30 mouse cellular contexts compared by ENCODE assay signal in the genomic region with DNA sequence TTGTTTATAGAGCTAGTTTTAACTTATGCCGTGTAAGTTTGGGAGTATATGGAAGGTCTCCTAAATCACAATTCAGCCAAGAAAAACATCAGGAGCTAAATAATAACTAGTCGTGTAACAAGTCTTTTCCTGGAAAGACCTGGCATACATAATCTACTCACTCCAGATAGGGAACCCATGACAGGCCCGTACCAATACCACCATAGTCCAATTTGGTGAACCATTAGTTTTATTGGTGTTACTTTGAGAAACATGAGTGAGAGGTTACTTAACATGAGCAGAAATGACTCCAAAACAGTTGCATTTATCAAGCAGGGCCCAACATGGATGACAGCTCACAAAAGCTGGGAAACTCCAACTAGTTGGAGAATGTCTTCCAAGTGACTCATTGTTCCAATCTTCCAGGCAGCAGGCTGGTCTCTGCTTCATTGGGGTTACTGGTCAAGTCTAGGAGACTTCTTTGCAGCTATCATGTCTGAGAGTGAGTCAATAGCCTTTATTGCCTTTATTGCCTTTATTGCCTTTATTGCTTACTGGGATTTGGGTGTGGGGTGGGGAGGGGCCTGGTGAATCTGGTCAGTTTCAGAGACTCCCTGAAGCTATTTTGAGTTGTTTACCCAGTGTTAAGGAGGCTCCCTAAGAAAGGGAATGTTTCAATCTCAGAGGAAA. TPM values are rescaled to one million over a fixed set of nuclear protein-coding genes. Genes with fewer than 3 reads are reported as not detected.
"Had no signal": no experiment of that assay in that cellular context is flagged by ENCODE, and none has a peak within 500 bp of the region (broad histone marks: within the 10 kb centered on the region; RNA-seq: fewer than 3 reads in every experiment).

No protein-coding gene starts in this region.

- H3K9ac ChIP-seq: limb, embryonic 13.5 days; liver, embryonic 12.5 days; liver, embryonic 15.5 days; lung, embryonic 15.5 days had no signal

- H3K4me2 ChIP-seq: limb, embryonic 13.5 days; liver, embryonic 12.5 days; liver, embryonic 15.5 days; lung, embryonic 15.5 days; midbrain, embryonic 11.5 days had no signal

- H3K4me3 ChIP-seq: layer of hippocampus, adult 2 months; limb, embryonic 10.5 days; limb, embryonic 13.5 days; liver, embryonic 12.5 days; liver, embryonic 15.5 days; lung, embryonic 15.5 days had no signal

- H3K36me3 ChIP-seq: limb, embryonic 10.5 days; limb, embryonic 13.5 days; liver, embryonic 12.5 days; liver, embryonic 15.5 days; lung, embryonic 15.5 days had no signal

- ATAC-seq: liver, embryonic 12.5 days had no signal

- DNase-seq: kidney, adult 9 months; kidney, postnatal 25 days; layer of hippocampus, adult 9-11 months; liver; lung, adult 18-20 months; lung, postnatal 10 days; lung, postnatal 4 days; midbrain, embryonic 14.5 days; thymus, adult 2 months; thymus, postnatal 14 days; thymus, postnatal 4 days had no signal

- H3K4me1 ChIP-seq: limb, embryonic 10.5 days; limb, embryonic 13.5 days; liver, embryonic 12.5 days; liver, embryonic 15.5 days; lung, embryonic 15.5 days had no signal

- H3K27ac ChIP-seq: kidney, postnatal 0 days; layer of hippocampus, adult 2 months; limb, embryonic 10.5 days; limb, embryonic 13.5 days; liver, embryonic 12.5 days; liver, embryonic 15.5 days; lung, embryonic 15.5 days had no signal

- H3K27me3 ChIP-seq: limb, embryonic 13.5 days; liver, embryonic 12.5 days; liver, embryonic 15.5 days; lung, embryonic 15.5 days had no signal

- H3K9me3 ChIP-seq: limb, embryonic 10.5 days; limb, embryonic 13.5 days; liver, embryonic 12.5 days; liver, embryonic 15.5 days; lung, embryonic 15.5 days had no signal

RNA-seq across cellular contexts. Expression of gene Nt5c1b, which starts 40.9 kb away (rescaled TPM):
- total RNA-seq: layer of hippocampus, adult 2 months; layer of hippocampus, postnatal 25 days; left cerebral cortex, adult 18-20 months; left cerebral cortex, postnatal 25 days; megakaryocyte progenitor cell, adult 5-6 weeks; megakaryocyte-erythroid progenitor cell, adult 5-6 weeks; midbrain, postnatal 0 days had no signal
- polyA plus RNA-seq: kidney, postnatal 0 days; limb, embryonic 10.5 days; limb, embryonic 13.5 days; liver, embryonic 12.5 days; liver, embryonic 15.5 days; lung, embryonic 15.5 days; midbrain, embryonic 11.5 days; midbrain, embryonic 14.5 days; midbrain, postnatal 0 days; neural tube, embryonic 11.5 days; neural tube, embryonic 14.5 days; small intestine, adult 2 months; spleen, adult 2 months; stomach, embryonic 16.5 days had no signal
